Mouse (Mus musculus): ENCODE measurements at regions not wholly inside any gene's neighbourhood (a gene's known extent, or its start where the extent isn't known, plus 50 kb on each side); places are given as distances from the start of the nearest gene placed in this dataset.

DNA sequence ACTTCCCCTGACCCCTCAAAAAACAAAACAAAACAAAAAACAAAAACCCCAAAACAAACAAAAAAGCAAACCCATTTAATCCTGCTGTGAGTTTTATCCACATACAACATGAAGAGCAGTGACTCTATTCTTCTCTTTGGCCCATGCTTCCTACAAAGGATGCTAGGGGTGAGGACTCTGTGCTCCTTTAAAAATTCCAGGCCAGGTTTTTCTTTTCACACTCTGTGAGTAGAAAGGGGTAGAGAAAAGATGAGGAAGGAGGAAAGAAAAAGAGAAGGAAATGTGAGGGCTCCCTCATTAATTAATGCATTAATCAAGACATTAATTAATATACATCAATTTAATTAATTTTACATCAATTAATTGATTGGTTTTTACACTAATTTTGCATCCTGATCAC lies 82.9 kb upstream of the Phyhipl start:
- no peak for DNase-seq

GRCm38 (mm10) chr10:70733956-70734355 lies 78.2 kb upstream of the Phyhipl start:
- no peak for DNase-seq

DNA sequence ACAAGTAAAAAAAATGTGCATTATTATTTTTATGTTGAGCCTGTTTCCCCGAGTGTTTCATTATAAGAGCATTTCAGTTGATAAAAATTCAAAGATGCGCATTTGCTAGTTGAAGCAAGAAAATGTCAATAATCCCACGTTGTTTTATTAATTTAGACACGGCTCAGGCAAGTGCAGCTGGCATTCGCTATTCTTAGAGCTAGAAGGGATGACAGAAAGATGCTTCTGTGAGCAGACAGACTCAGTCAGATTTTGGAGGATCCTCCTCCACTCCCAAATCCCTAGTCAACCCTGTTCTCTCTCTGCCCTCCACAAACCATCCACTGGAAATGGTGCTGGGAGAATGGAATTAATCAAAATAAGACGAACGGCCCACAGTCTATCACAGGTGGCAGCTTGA lies 77.7 kb upstream of the Phyhipl start:
- DNase-seq: peak; percentile 28 to 33

DNA sequence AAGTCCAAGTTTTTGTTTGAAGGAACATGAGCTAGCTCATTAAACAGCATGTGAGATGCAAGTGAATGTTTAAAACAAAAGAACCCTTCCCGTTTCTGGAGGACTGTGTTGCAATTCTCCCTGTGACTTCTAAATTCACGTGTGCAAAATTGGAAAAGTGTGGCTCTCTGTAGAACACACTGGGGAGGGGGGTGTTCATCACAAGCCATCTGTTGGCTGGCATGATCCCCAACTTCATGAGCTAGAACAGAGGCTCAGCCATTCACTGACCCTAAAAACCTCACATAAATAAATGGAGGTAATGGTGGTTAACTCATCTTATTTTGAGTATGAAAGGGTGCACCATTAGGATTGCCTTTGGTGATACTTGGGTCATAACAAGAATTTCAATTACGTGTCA lies 69.3 kb upstream of the Phyhipl start:
- DNase-seq: no peak

DNA sequence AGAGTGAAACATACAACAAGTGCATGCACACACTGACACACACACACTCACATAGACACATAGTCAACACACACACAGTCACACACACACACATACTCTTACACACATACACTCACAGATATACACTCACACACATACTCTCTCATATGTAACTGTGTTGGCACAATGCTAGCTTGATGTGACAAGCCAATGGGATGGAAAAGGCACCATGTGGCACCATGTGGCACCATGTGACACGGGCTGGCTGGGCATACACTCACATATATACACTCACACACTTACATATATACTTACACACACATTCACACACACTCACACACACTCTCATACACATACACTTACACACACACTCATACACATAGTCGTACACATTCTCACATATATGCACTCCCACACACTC lies 67.0 kb upstream of the Phyhipl start:
- DNase-seq: no peak

DNA sequence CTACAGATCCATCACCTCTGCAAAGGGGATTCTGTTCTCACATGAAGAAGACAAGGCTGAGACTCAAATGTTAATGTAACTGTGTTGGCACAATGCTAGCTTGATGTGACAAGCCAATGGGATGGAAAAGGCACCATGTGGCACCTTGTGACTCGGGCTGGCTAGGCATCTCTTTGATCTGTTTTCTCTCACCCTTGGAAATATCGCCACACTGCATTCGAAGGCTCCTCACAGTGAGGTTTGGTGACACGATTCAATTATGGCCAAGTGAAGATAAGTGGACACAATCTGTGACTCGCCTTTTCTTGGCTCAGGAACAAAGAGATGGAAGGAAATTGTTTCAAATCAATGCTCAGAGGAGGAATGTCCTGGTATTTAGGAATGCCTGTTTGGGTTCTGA lies 66.6 kb upstream of the Phyhipl start:
- DNase-seq: no peak

- no peak for DNase-seq
Measured at GRCm38 (mm10) chr10:70717464-70717863, 61.7 kb upstream of the Phyhipl start.

GRCm38 (mm10) chr10:70717025-70717424 lies 61.3 kb upstream of the Phyhipl start:
- DNase-seq: peak; percentile 62 to 76

DNA sequence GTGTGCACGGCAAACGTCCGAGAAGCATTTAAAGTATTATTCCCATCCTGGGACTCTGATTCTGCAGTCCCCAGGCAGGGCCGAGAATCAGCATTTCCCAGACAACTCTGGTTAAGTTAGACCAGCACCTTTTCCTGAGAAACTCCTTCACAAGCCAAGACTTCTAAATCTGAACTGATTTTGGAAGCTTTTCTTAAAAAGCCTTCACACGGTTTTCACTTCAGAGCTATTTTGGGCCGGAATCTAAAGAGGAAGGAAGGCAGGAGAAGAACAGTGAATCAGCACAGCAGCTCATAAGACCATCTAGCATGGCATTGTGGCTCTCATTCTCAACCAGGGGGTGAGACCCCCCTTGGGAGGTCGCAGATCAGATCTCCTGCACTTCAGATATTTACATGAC lies 57.5 kb upstream of the Phyhipl start:
- DNase-seq: no peak

DNA sequence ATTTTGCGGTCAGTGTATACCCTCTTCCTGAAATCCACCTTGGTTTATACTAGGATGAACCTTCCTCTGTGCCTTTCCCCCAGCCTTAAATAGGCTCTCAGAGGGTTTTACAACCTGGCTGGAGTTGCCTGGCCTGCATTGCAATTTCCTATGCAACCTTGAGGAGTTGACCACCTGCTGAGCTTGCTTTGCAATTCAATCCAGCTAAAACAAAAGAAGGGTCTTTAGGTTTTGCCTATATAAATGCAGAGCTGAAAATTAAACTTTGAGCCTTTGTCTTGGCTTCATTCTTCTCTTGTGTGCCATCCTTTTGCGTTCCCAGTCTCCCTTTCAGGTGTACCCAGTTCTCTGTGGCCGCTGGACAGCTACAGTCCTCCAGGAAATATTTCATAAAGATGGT lies 53.0 kb upstream of the Phyhipl start:
- no peak for DNase-seq

Data from layer of hippocampus, postnatal 36 days (tissue).